Mouse (Mus musculus): ENCODE results near the gene BC055324.

The BC055324 gene

GRCm38 (mm10) chr1:163994721-163995608 lies at the start of gene BC055324, which contains the start of gene Mettl18:
Gene BC055324 (minus strand): TSS chr1:163994796.
Gene Mettl18 (plus strand): TSS chr1:163994889.
- peak; percentile 96 for DNase-seq (ENCODE audit: low read depth, low spot score)

GRCm38 (mm10) chr1:164043549-164043948 lies 49.0 kb upstream of the BC055324 start:
- DNase-seq (ENCODE audit: low read depth, low spot score), result no peak

- DNase-seq (ENCODE audit: low read depth, low spot score), result no peak
These were observed 46.0 kb upstream of the BC055324 start for GRCm38 (mm10) chr1:164040385-164041135.

GRCm38 (mm10) chr1:164027416-164027815 lies 32.8 kb upstream of the BC055324 start:
- DNase-seq (ENCODE audit: low read depth, low spot score), result peak; percentile 76

- no peak for DNase-seq (ENCODE audit: low read depth, low spot score)
These were observed 31.1 kb upstream of the BC055324 start for GRCm38 (mm10) chr1:164025685-164026084.

- DNase-seq (ENCODE audit: low read depth, low spot score), result peak; percentile 55
These were observed 27.5 kb upstream of the BC055324 start for GRCm38 (mm10) chr1:164022106-164022505.

- peak; percentile 87 for DNase-seq (ENCODE audit: low read depth, low spot score)
These were observed 26.1 kb upstream of the BC055324 start for GRCm38 (mm10) chr1:164020746-164021145.

GRCm38 (mm10) chr1:164019789-164020188 lies 25.2 kb upstream of the BC055324 start:
- peak; percentile 92 for DNase-seq (ENCODE audit: low read depth, low spot score)

- peak; percentile 83 for DNase-seq (ENCODE audit: low read depth, low spot score)
These were observed 23.8 kb upstream of the BC055324 start for GRCm38 (mm10) chr1:164018221-164018896.

GRCm38 (mm10) chr1:164014616-164015015 lies 20.0 kb upstream of the BC055324 start:
- peak; percentile 59 for DNase-seq (ENCODE audit: low read depth, low spot score)

- peak; percentile 65 for DNase-seq (ENCODE audit: low read depth, low spot score)
These were observed 14.6 kb upstream of the BC055324 start for GRCm38 (mm10) chr1:164009235-164009634.

GRCm38 (mm10) chr1:164004311-164004710 lies 9.7 kb upstream of the BC055324 start:
- DNase-seq (ENCODE audit: low read depth, low spot score), result peak; percentile 98

GRCm38 (mm10) chr1:164001831-164002452 lies 7.3 kb upstream of the BC055324 start:
- DNase-seq (ENCODE audit: low read depth, low spot score), result peak; percentile 90

GRCm38 (mm10) chr1:163995609-163995913 lies 965 bp upstream of the BC055324 start:
- DNase-seq (ENCODE audit: low read depth, low spot score), result no peak

- DNase-seq (ENCODE audit: low read depth, low spot score), result no peak
These were observed 349 bp downstream of the BC055324 start for GRCm38 (mm10) chr1:163994173-163994720.

- DNase-seq (ENCODE audit: low read depth, low spot score), result no peak
These were observed 2.2 kb downstream of the BC055324 start for GRCm38 (mm10) chr1:163992371-163992770.

GRCm38 (mm10) chr1:163976515-163976914 lies 18.1 kb downstream of the BC055324 start:
- DNase-seq (ENCODE audit: low read depth, low spot score), result no peak

GRCm38 (mm10) chr1:163975088-163975487 lies 19.5 kb downstream of the BC055324 start:
- no peak for DNase-seq (ENCODE audit: low read depth, low spot score)

GRCm38 (mm10) chr1:163974471-163974870 lies 20.1 kb downstream of the BC055324 start:
- no peak for DNase-seq (ENCODE audit: low read depth, low spot score)

GRCm38 (mm10) chr1:163964008-163964689 lies 30.4 kb downstream of the BC055324 start:
- DNase-seq (ENCODE audit: low read depth, low spot score), result no peak

- DNase-seq (ENCODE audit: low read depth, low spot score), result no peak
These were observed 36.6 kb downstream of the BC055324 start for GRCm38 (mm10) chr1:163958036-163958435.

All from R1 (cell line).